Mouse (Mus musculus) CD4-positive helper T cell, adult 2 months (primary cell): ENCODE measurements around the gene 1700013F07Rik.
A peak's percentile ranks its signal among the peaks of the same experiment; 100 is the strongest.
"Not testable (repeated sequence)": the region's sequence is repeated elsewhere in the genome, so short reads cannot be mapped to it uniquely, and the experiment has no call there.

Experiments
- DNase-seq: peaks from one replicate; pipeline ENCODE4 v3.0.0-alpha.2; 2012; ENCODE audit warnings: low read depth, missing footprints, low spot score

1700013F07Rik gene

DNA sequence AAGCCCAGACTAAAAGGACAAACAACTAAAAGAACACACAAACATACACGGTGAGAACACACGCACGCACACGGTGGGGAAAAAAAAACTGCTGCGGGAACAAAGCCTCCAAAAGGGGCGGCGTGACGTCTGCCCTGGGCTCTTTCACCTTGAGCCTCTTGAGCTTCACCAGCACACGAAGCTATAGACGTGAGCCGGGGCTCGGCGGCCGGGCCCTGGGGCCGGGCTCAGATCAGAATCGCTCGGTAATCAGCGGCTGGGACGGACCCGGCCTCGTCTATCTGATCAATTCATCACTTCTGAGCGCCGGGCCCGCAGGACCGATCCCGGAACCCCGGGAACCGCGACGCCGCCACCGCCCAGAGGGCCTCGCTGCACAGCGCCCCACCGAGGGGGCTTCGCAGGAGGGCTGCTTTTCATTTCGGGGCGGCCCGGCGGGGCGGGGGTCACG is 20.2 kb downstream of the 1700013F07Rik start:
- DNase-seq = no peak

DNA sequence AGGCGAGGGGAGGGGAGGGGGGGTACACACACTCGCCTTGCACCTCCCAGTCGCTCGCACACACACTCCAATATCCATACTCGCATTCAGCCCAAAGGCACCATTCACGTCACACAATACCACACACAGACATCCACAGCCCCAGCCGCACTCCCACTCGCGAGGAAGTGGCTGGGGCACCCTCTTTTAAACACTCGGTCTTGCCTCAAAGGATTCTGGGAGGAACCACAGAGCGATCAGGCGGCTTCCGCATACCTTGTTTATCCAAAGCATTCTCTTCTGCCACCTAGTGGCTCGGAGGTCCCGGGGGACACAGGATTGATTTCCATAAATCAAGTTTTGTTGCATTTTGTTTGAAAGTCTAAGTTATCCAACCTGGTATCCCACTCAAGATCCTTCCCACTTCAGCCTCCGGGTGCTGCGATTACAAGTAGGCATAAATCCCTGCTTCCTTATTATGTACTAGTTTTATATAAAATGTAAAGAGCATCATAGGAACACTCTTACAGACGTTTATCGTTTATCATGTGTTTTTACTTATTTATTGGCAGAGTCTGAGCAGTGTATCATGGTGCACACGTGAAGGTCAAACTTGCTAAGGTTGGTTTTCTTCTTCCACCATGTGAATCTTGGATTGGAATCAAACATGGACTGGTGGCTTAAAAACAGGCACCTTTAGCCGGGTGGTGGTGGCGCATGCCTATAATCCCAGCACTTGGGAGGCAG is 20.8 kb downstream of the 1700013F07Rik start:
- DNase-seq = peak; percentile 97

DNA sequence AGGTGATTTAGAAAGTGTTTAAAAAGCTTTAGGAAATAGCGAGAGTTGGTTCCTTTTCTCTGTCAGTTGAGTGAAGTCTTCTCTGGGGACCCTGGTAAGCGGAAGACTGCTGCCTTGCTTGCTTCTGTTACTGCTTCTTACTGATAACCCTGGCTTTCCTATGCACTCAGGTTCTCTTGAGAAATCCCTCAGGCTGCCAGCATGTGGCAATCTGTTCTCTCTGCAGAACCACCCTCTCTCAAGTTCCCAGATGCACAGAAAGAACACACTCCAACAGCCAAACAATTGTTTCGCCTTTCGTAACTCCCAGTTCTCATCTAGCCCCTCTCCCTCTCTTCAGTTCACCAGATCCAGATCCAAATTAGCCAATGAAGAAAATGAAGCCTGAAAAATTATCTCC is 23.9 kb downstream of the 1700013F07Rik start:
- DNase-seq = no peak

DNA sequence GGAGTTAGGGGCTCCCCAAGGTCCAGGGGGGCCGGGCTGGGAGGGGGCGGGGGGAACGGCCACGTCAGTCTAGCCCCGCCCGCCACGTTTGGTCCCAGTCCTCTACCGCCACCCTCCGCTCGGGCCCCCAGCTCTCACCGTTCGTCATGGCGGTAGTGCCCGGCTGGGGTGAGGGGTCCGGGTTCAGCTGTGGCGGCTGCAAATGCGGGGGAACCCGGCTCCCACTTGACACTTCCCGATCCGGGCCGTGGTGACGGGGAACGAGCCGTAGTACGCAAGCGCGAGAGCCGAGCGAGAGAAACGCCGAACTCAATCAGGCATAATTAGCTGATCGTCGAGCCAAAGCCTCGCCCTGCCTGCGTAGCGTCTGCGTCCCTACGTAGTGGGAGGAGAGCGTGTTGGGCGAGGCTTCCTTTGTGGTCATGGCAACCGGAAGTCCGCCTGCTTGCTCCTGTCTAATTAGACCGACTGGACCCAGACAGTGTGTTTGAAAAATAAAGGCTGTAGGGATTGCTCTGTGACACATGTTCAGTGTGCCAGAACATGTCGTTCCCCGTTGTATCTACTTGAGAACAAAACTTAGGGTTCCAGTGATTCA is 28.3 kb downstream of the 1700013F07Rik start, which contains the start of gene Tmem167b:
Gene Tmem167b (minus strand): TSS at position 334 of the 598 bp plus-strand sequence.
- DNase-seq = peak; percentile 98

DNA sequence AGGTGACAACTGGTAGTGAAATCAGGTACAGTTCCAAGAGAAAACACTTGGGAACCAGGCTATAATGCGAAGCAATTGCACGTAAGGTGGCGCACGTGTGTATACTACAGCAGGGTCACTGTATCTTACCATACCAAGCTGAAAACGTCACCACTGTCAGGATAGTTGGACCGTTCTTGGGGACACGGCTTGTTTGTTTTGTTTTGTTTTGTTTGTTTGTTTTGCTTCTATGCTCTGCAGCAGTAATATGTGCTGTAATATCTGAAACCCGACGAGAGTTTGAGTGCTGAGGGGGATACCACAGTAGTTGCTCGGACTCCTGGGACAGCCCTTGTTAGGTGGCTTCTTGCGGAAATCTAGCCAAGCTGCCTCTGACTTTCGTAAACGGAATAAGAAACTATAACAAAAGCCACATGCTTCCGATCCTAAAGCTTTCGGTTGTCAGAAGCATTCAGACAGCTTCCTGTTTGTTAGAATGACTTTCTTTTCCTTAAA is 28.9 kb downstream of the 1700013F07Rik start:
- DNase-seq = peak; percentile 76

DNA sequence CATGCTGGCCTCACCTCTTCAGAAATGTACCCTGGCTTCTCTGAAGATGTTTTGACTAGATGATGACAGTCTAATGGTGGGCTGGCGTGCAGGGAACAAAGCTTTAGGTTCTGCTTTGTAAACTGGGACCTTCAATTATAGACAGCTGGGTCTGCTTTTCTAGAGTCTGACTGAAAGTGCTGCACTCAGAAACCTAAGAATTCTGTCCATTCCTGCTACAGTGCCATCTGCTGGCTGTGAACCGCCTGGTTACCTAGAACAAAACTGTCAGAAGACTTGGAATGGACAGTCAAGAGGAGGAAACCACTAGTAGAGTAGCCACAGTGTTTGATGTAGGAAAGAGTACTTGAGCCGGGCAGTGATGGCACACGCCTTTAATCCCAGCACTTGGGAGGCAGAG is 29.4 kb downstream of the 1700013F07Rik start:
- DNase-seq = peak; percentile 84

DNA sequence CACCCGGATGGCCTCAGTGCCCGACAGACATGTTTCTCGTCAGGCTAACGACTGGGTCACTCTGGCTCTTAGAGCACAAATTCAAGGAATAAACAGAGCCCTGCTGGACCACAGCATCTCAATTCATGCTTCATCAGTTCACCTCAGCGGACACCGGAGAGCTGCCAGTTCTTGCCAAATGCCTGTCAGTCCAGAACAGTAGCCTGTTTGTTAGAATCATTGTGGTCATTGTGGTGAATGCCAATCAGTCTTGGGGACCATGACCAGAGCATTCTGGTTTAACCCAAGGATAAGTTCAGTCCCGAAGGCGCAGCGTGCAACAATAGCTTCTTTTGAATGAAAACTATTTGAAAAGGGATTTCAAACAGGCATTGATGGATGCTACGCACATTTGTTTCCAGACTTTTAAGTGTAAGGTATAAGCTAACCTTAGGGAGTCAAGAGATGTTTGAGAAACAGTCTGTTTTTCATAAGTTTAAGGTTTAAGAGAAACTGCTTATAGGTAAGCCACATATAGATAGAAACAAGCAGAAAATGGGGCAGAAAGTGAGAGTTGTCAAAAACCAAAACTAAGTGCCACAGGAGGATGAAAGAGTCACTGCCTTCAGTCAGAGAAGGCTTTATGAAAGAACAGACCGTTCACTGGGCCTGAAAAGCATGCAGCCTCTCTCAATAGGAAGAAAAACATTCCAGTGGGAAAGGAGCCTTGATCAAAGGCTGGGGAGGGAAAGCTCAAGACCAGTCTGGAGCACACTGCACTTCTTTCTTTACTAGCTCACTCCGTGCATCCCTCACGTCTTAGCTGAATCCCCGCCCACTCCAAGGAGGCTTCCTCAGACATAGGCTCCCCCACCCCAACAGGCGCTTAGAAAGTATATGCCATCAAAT is 34.3 kb downstream of the 1700013F07Rik start:
- no peak for DNase-seq

DNA sequence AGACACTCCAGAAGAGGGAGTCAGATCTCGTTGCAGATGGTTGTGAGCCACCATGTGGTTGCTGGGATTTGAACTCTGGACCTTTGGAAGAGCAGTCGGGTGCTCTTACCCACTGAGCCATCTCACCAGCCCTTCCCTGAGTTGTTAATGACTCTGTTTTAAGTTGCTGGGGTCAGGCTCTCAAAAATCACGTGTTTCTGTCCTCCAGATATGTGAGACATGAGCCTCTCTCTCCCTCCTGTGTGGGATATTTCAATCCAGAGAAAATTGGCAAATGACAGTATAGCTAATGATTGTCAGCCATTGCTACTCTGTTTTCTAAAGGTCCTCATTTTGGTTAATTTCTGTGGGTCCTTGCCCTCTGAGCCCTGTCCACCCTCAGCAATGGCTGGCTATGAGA is 35.7 kb downstream of the 1700013F07Rik start:
- DNase-seq = not testable (repeated sequence)

DNA sequence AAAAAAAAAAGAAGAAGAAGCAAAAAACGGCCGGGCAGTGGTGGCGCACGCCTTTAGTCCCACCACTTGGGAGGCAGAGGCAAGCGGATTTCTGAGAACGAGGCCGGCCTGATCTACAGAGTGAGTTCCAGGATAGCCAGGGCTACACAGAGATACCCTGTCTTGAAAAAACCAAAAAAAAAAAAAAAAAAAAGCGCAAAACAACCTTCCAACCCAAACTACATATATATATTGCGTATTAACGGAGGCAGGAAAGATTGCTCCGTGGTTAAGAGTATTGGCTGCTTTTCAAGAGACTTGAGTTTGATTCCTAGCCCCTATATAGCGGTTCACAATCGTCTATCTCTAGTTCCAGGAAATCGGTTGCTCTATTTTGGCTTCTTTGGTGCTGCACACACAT is 36.9 kb downstream of the 1700013F07Rik start:
- DNase-seq = no peak

DNA sequence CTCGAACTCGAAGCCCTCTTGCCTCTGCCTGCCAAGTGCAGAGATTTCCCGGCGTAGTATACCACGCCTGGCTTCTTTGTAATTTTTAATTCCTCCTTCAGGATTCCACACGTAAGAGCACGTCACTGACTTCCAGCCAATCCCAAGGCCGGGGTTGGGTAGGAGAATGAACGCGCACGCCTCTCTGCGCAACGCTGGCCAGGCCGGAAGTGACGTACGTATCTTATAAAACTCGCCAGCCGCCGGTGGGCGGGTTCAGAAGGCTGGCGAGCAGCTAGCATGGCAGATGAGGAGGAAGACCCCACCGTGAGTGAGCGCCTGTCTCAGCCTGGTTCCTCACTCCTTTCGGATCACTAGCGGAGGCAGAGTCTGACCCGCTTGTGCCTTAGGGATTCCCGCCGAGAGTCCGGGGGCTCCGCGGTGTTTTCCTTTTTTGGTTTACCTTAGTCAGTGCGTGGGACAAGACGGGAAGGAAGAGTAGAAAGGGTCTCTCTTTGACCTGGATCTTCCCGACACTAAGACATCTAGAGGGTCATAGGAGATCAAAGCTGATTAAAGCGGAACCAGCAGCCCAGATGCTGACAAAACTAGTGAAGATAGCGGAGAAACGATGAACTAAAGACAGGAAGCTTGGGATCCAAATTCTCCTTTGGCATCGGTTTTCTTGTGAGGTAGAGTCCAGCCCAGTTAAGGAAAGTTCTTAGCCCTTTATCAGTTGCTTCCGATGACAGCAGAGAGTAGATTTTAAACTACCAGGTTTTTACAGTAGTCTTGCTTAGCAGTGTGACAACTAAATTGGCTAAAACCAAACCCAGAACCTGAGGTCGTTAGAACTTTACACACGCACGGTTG is 37.7 kb downstream of the 1700013F07Rik start, which contains the start of gene Taf13:
Gene Taf13 (plus strand): TSS at position 256 of the 852 bp plus-strand sequence.
- DNase-seq = peak; percentile 98

DNA sequence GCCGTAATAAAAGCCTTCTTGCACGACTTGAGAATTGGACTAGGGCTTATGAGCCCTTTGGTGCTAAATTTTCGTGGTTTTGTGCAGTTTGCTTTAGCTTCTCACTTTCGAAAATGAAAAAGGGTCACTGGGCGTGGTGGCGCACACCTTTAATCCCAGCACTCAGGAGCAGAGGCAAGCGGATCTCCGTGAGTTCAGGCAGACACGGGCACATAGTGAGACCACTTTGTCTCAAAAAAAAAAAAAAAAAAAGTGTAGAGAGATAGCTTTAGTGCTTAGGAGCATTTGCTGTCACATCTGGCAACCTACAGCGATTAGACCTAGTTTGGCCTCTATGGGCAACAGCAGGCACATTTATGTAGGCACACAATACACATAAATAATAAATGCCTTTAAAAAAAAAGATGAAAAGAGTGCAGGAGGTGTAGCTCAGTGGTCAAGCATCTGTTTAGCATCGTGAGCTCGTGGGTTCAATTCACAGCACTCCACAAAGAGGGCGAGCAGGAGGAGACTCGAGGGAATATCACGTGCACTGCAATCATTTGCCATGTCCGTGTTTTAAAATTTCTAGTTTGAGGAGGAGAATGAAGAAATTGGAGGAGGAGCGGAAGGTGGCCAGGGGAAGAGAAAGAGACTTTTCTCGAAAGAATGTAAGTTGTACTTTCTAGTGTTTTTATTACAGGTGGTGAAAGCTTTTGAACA is 38.5 kb downstream of the 1700013F07Rik start:
- DNase-seq = peak; percentile 26

DNA sequence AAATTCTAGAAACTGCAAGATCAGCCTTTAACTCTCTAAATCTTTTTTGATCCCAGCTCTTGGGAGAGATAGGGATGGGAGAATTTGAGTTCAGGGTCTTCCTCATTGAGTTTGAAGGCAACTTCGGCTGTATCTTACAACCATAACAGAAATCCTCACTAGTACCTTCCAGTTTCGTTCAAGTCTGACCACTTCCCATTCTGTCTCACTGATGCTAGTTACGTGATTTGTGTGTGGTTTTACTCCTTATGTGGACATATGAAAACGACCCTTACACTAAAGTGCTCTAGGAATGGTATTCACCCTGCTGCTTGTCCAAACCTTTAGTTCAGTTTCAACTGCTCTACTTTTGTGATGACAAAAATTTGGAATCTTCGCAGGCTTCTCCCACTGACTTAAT is 40.1 kb downstream of the 1700013F07Rik start:
- no peak for DNase-seq

DNA sequence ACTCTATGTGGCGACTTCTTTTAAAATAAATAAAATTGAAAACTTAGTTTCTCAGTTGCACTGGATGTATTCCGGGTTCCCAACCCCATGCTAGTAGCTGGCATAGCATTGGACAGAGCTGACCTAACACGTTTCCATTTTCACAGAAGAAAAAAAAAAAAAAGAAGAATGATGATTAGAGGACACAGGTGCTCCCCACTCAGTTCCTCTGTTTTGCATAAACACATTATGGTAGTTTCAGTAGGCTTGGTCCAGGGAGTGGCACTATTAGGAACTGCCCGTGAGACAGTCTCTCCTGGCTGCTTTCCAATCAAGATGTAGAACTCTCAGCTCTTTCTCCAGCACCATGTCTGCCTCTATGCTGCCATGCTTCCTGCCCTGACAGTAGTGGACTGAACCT is 50.6 kb downstream of the 1700013F07Rik start:
- no peak for DNase-seq

DNA sequence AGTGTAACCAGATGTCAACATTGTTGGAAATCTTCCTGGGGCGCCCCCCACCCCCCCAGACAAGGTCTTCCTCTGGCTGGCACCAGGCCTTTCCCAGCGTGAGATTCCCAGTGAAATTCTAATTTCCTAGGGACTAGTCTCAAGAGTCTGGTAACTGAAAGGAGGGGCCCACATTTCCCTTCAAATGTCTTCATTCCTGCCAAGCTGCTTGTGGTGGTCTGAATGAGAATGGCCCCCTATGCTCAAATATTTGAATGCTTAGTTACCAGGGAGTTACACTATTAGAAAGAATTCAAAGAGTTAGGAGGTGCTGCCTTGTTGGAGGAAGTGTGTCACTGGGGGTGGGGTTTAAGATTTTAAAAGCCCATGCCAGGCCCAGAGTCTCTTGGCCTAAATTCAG is 54.5 kb downstream of the 1700013F07Rik start:
- no peak for DNase-seq

DNA sequence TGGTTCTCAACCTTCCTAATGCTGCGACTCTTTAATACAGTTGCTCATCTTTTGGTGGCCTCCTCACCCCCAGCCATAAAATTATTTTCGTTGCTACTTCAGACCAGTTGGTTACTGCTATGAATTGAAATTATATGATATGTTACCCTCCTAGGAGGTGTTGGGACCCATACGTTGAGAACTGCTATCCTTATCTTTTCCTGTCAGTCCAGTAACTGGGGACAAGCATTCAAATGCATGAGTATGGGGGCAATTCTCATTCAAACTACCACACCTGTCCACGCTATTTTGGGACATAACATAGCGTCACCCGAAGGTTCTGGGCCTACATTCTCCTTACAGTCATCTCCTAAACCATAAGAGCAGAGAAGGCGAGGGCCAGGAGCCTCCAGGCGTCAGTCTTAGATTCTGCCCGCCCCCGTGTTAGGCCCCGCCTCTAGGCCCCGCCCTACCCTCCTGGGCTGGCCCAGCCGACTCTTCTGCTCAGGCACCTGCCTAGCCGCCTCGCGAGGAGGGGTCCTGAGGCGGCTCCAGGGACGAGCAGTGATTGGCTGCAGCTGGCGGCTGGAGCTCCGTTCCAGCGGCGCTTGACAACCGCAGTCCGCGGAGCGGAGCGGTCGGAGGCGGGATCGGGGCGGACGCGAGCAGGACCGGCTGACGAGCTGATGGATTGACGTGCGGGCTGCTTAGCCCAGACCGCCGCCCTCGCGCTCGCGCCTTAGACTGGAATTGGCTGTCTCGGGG is 57.0 kb downstream of the 1700013F07Rik start, which contains the start of gene Wdr47:
Gene Wdr47 (plus strand): TSS at position 494 of the 744 bp plus-strand sequence.
- DNase-seq = peak; percentile 98

DNA sequence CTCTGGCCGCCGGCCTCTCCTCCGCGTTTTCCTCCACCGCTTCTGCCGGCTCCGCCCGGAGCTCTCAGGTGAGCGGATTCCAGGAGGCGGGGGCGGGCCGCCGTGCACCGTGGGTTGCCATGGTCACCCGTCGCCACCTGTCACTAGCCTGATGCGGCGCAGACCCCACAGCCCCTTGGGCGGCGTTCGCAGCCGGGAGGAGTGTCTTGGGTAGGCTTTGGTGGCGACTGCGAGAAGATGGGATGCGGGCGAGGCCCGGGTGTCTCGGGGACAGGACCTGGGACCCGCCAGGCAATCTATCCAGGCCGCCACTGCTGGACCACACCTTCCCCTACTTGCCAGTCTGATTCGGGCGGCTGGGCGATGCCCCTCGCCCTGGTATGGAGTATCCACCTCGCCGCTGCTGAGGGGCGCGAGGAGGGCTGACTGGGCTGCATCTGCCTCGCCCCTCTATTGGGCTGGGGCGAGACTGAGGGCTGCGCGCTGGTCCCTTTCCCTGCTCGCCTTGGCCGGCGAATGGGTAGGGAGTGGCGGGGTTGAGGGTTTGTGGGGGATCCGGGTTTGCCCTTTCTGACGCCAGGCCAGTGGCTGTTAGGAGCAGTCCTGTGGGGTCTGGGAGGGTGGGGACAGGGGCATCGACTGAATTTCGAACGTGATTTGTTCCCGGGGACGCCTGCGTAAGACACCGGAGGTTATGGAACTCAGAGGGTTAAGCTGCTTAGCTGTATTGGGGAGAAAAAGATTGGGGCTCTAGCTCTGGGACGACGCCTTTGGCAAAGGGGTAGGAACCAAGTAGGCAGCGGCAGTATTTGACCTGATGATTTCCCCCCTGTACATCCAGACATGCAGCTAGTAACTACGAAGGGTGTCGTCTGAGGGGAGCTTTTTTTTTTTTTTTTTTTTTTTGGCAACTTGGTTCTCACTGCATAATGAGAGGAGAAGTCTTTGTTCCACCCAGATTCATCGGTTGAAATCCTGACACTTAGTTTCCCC is 57.9 kb downstream of the 1700013F07Rik start:
- no peak for DNase-seq
